Mouse (Mus musculus): ENCODE data around the gene Otp. TPM values are rescaled to one million over a fixed set of nuclear protein-coding genes. Genes with fewer than 3 reads are reported as not detected.

Otp gene
- total RNA-seq, 2 experiments from 2014 or later, result not detected

- intact Hi-C loops (cut with DNase I), result loop anchor here (5.0 kb wide), 1 partner anchor 170 kb away; no protein-coding TSS in a partner anchor
- DNase-seq, result no peak
These were observed 3.0 kb upstream of the Otp start for GRCm38 (mm10) chr13:94872439-94872838.

- no peak for DNase-seq
- intact Hi-C loops (cut with DNase I), result loop anchor here (5.0 kb wide), 1 partner anchor 171 kb away; no protein-coding TSS in a partner anchor
These were observed 2.0 kb upstream of the Otp start for GRCm38 (mm10) chr13:94873111-94874038.

- intact Hi-C loops (cut with DNase I), result loop anchor here (5.0 kb wide), 1 partner anchor 172 kb away; no protein-coding TSS in a partner anchor
- DNase-seq, result no peak
These were observed 1.4 kb upstream of the Otp start for GRCm38 (mm10) chr13:94874039-94874425.

GRCm38 (mm10) chr13:94874656-94875395, 576 bp upstream of the Otp start:
- no peak for DNase-seq
- intact Hi-C loops (cut with DNase I), result loop anchor here (5.0 kb wide), 1 partner anchor 173 kb away; no protein-coding TSS in a partner anchor

GRCm38 (mm10) chr13:94876286-94877210, 1.1 kb downstream of the Otp start:
- DNase-seq, result no peak
- intact Hi-C loops (cut with DNase I), result no loop called here

- intact Hi-C loops (cut with DNase I), result no loop called here
- DNase-seq, result no peak
These were observed 1.8 kb downstream of the Otp start for GRCm38 (mm10) chr13:94877211-94877590.

GRCm38 (mm10) chr13:94877991-94878745, 2.8 kb downstream of the Otp start:
- intact Hi-C loops (cut with DNase I), result no loop called here
- no peak for DNase-seq

- no peak for DNase-seq
- intact Hi-C loops (cut with DNase I), result no loop called here
These were observed 5.8 kb downstream of the Otp start for GRCm38 (mm10) chr13:94881201-94881600.

GRCm38 (mm10) chr13:94882221-94882620, 6.8 kb downstream of the Otp start:
- no peak for DNase-seq
- intact Hi-C loops (cut with DNase I), result no loop called here

- intact Hi-C loops (cut with DNase I), result no loop called here
- no peak for DNase-seq
These were observed 7.3 kb downstream of the Otp start for GRCm38 (mm10) chr13:94882711-94883145.

- intact Hi-C loops (cut with DNase I), result no loop called here
- DNase-seq, result peak; percentile 33 to 55
These were observed 8.0 kb downstream of the Otp start for GRCm38 (mm10) chr13:94883163-94883965.

- DNase-seq, result no peak
- intact Hi-C loops (cut with DNase I), result no loop called here
These were observed 8.9 kb downstream of the Otp start for GRCm38 (mm10) chr13:94883966-94884960.

- no peak for DNase-seq
- intact Hi-C loops (cut with DNase I), result no loop called here
These were observed 10.2 kb downstream of the Otp start for GRCm38 (mm10) chr13:94885291-94886235.

GRCm38 (mm10) chr13:94907841-94908240, 32.4 kb downstream of the Otp start:
- DNase-seq, result no peak

GRCm38 (mm10) chr13:94912961-94913360, 37.6 kb downstream of the Otp start:
- no peak for DNase-seq
- intact Hi-C loops (cut with DNase I), result no loop called here

More at GRCm38 (mm10) chr13:94907841-94908240, 32.4 kb downstream of the Otp start:
- intact Hi-C loops (cut with DNase I), result no loop called here

GRCm38 (mm10) chr13:94915654-94916053, 40.3 kb downstream of the Otp start:
- intact Hi-C loops (cut with DNase I), result no loop called here
- no peak for DNase-seq
